Mouse (Mus musculus) spleen, postnatal 4 days (tissue): ENCODE measurements around the gene Cenpb.
A peak's percentile ranks its signal among the peaks of the same experiment; 100 is the strongest.

Experiments
- DNase-seq, 2 experiments: peaks; one replicate each; pipeline ENCODE4 v3.0.0; 2022; ENCODE audit warnings: low spot score in 2 of 2

Cenpb gene

DNA sequence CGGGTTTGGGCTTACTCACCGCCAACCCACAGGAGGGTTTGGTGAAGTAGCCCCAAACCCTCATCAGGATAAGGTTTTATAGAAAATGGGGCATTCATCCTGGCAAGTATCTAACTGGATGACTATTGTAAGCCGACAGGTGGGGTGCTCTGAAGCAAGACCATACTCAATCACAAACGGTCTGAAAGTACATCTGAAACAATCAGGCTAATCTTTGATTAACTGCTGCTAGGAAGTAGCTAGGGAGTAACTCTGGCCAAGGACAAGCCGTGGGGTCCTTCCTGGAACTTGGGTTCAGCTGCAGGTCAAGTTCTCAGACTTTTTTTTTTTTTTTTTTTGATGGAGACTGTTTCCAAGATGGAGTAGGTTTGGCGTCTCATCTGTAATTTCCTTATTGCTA lies 11.9 kb downstream of the Cenpb start:
- DNase-seq, result no peak

- DNase-seq, result no peak
These were observed 13.7 kb downstream of the Cenpb start for GRCm38 (mm10) chr2:131166172-131166571.

DNA sequence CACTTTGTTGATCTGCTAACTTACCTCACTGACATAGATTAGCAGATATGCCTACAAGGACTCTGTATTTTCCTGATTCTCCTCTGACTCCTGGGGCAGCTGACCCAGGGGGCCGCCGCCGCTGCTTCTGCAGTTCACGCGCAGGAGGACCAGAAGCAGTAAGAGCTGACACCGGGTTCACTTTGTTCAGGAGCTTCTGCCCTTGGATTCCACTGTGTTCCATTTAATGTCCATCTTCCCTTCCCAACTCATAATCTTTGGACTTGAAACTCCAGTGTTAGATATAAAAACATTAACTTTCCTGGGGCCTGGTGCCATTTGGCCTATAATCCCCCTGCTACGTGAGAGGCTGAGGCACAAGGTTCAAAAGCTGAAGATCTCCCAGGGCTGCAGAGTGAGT lies 15.9 kb downstream of the Cenpb start:
- DNase-seq, result no peak

DNA sequence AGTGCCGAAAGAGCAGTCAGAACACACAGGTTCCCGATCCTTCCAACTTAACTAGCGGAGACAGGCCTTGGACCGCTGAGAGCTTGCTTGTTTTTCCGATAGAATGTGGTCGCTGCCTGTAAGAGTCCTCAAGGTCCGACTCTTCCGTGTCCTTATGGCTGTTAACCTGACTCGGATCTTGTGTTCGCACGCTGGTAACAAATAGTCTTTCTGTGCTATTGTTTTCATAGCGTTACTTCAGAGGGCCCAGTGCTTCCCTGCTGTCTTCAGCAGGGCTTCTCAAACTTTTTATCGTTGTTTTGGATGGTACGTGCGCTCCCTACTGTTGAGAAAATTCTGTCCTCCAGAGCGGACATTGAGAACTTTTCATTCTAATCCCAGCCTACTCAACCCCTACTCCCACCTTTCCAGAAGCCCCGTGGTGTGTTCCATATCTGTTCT lies 19.2 kb downstream of the Cenpb start:
- DNase-seq, result peak in 1 of 2 experiments; percentile 65

- DNase-seq, result peak; percentile 97
These were observed 19.8 kb downstream of the Cenpb start, which contains the start of gene 1700037H04Rik for GRCm38 (mm10) chr2:131159938-131160581. Gene 1700037H04Rik (minus strand): TSS chr2:131160081.

DNA sequence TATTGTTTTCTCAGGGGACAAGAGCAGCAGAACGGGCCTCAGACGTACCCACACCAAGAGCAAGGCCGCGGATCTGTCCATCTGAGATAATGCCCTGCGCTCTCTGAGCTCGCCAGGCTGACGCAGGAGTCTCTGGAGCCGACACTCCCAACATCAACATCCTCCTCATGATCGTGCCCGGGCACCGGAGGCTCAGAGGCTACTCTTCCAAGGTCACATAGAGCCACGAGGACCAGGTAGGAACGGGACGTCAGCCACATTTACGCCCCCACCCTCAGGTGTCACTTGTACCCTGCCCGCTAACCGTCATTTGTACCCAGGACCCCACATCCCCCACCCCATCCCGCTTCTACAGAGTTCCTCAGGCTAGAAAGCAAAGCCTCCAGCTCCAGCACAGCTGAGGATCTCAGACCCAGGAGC lies 20.4 kb downstream of the Cenpb start:
- peak; percentile 73 to 86 for DNase-seq

DNA sequence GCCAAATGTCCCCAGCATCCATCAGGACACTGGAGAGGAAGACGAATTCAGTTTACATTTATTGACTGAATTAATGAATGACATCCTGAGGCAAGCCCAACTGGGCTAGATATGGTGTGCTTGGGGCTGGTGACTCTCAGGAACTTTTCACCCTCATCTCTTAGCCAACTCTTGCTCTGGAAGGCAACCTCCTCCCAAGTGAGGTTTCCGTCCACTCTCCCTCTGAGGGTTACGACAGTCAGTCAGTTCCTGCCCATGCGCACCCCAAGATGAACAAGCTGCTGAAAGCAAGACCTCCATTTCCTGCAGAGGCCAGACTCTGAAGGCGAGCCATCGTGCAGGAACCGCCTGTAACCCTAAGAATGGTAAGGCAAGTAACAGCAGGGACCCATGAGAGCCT lies 22.9 kb downstream of the Cenpb start:
- DNase-seq, result no peak

DNA sequence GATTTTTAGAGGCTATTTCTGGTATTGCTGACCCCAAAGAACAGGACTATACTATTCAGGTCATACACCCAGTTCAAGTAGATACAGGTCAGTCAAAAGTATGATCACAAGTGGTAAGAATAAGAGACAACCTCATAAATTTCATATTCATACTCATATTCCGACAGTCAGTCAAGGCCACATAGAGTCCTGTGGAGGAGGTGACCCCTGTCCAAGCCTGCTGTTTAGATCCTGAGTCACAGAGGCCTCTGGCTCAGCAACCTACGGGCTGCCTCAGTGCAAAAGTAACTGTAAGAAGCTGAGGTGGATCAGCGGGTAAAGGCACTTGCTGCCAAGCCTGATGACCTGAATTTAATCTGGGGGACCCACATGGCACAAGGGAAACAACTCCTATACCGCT lies 25.8 kb downstream of the Cenpb start:
- DNase-seq, result no peak

DNA sequence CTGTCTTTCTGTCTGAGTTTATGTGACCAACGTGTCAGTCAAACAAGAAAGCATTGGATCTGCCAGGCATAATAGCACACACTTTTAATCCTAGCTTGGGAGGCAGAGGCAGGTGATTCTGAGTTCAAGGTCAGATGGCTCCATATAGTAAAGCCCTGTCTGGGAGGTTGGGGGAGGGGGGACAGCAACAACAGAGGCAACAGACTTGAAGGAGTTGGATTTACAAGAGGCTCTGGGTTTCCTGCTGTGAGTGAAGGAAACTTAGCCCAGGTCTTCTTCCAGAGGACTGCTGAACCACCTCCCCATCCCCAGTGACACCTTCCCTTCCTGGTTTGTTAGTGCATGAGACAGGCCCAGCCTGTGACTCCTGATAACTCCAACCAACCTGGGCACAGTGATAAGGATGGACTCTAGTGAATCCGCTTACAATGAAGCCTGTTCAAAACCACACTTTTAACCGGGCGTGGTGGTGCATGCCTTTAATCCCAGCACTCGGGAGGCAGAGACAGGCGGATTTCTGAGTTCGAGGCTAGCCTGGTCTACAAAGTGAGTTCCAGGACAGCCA lies 27.6 kb downstream of the Cenpb start:
- no peak for DNase-seq

DNA sequence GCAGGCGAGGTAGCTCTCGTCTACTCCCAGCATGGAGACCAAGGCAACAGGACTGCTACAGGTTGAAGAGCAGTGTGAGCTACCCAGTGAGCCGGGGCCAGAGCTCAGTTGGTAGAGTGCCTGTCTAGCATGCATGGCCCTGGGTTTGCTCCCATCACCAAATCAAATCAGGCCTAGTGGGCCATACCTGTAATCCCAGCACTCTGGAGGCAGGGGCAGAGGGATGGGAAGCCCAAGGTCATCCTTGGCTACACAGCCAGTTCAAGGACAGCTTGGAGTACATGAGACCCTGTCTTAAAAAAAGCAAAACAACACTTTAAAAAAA lies 30.7 kb downstream of the Cenpb start:
- no peak for DNase-seq

GRCm38 (mm10) chr2:131148353-131149253 lies 31.3 kb downstream of the Cenpb start:
- no peak for DNase-seq

GRCm38 (mm10) chr2:131147043-131147365 lies 32.9 kb downstream of the Cenpb start:
- no peak for DNase-seq

- no peak for DNase-seq
These were observed 33.4 kb downstream of the Cenpb start for GRCm38 (mm10) chr2:131146193-131147042.

DNA sequence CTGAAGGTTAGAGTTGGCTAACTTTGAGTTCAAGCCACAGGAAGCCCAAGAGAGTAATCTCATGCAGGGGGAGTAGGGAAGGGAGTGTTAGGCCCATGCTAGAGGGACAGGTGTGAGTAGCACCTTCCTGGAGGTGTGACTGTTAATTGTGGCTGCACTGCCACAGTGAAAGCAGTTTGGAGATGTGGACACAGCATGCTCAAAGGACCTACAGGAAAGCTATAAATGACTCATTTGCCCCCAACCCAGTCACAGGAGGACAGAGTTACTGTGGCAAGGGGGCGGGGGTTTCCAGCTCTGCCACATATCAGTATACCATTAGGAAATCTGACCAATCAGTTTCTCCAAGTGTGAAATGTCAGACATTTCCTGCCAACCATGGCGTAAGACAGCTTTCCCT lies 34.3 kb downstream of the Cenpb start:
- no peak for DNase-seq

- no peak for DNase-seq
These were observed 34.7 kb downstream of the Cenpb start for GRCm38 (mm10) chr2:131145121-131145520.

GRCm38 (mm10) chr2:131143007-131143780 lies 36.7 kb downstream of the Cenpb start:
- DNase-seq, result no peak

DNA sequence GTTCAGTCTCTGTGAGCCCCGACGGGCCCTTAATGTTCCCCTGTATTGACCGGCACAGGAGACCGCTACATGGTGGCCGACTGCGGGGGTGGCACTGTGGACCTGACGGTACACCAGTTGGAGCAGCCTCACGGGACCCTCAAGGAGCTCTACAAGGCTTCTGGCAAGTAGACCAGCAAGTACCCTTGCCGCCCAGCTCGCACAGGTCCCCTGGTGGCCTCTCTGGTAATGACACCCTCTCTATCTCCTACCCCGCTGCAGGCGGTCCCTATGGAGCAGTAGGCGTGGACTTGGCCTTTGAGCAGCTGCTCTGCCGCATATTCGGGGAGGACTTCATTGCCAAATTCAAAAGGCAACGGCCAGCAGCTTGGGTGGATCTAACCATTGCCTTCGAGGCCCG lies 37.3 kb downstream of the Cenpb start:
- DNase-seq, result peak; percentile 88 to 96

DNA sequence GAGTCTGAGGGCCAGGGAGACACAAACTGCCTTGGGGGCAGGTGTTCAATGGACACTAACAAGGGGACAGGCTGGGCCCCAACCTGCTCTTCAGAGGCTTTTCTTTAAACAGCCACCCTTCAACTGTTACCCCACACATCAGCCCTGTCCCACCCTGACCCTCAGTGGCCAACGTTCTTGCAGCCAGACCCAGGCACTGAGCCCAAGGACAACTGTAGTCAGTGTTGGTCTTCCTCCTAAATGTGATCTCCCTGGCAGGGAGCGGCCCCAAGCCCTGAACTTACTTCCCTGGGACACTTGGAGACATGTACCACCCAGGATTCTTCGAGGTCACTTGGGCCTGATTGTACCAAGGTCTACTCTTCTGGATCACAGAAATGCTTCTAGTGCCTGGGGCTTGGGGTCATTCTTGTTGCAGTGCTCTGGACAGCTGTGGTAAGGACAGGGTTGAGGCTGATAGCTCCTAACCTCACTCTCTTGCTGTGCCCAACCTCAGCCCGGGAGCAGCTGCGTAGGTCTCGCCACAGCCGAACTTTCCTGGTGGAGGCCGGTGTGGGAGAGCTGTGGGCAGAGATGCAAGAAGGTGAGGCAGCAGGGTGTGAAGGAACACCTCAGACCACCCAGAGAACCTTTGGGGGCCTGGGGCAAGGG lies 38.4 kb downstream of the Cenpb start:
- DNase-seq, result no peak

DNA sequence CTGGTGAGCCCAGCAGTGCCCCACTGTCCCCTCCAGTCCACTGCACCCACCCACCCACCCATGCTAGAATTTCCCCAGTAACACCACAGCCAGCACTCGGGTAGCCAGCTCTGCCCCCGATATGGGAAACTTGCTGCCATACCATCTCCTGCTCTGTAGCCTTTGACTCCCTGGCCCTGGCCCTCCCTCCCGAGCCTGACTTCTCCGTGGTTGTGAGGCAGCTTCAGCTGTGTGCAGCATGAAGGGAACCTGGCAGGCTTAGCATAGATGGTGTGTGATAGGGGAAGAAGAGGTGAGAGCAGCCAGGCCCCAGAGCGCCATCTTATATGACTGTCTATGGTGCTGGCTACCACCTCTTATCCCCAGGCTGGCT lies 39.3 kb downstream of the Cenpb start:
- DNase-seq, result no peak

DNA sequence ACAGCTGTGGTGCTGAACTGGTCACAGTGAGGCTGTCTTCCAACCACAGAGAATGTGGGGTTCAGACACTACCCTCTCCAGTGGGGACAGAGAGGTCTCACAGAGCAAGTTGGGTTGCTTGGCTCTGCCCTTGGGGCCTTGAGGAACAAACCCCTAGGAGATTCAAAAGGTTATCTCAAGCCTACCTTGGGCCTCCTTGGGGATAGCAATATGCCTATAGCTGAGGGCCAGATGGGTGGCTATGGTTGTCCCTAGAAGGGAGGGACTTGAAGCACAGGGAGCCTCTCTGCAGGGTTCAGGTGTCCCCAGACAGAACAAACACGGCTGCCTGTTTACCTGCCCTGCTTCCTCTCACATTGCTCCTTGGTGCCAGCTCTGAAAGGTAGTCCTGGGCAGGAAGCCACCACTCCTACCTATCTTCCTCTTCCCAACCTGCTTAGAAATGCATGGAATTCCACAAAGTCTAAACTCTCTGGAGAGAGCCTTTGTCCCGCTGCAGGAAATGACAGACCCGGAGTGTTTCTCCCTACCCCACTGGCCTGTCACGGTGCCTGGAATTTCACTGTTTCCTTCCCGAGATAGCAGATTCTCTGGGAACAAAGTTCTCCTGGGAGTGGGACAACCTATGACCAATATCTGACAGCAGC lies 39.9 kb downstream of the Cenpb start:
- DNase-seq, result peak; percentile 11 to 62
